Mouse (Mus musculus) lung, adult 2 months (tissue): ENCODE results near the gene Wnt10a. TPM values are rescaled to one million over a fixed set of nuclear protein-coding genes. Genes with fewer than 3 reads are reported as not detected.

Experiments used
- DNase-seq: peaks from one replicate; pipeline ENCODE4 v3.0.0; 2022
- H3K4me1 ChIP-seq: fragments of 200-500 bp; 2 replicates; pipeline ENCODE4 v1.6.1; 2011; ENCODE audit warnings: low read length; ENCODE audit not compliant: control insufficient read depth, insufficient read depth
- H3K4me3 ChIP-seq: fragments of 200-500 bp; replicated peaks from 2 replicates; pipeline ENCODE3; 2011; ENCODE audit warnings: low read depth, mild to moderate bottlenecking, control low read depth, low read length; ENCODE audit errors: extremely low read depth
- CTCF ChIP-seq: fragments of 200-500 bp; IDR thresholded peaks from 2 replicates; pipeline ENCODE4 v1.5.1; 2011; ENCODE audit warnings: mild to moderate bottlenecking, low read length, control low read depth; ENCODE audit not compliant: insufficient read depth
- POLR2A ChIP-seq: fragments of 200-500 bp; IDR thresholded peaks from 2 replicates; pipeline ENCODE4 v1.6.1; 2011; ENCODE audit warnings: low read depth, mild to moderate bottlenecking, control low read depth, low read length, borderline replicate concordance; ENCODE audit errors: extremely low read depth
- WGBS: fragments of 180-500 bp; shearing (Covaris S2); methylation state at CpG from one replicate; pipeline ENCODE4 v1.1.7; 2018; 5-methylcytosine and 5-hydroxymethylcytosine counted together
- polyA plus RNA-seq: library from polyadenylated mRNA; depleted of rRNA; stranded (reverse); fragments of >200 nt; gene quantifications from 2 replicates; pipeline ENCODE4 v1.2.3, GENCODE M21; 2012

The Wnt10a gene
- polyA plus RNA-seq, 1 experiment = 2.6 TPM

DNA sequence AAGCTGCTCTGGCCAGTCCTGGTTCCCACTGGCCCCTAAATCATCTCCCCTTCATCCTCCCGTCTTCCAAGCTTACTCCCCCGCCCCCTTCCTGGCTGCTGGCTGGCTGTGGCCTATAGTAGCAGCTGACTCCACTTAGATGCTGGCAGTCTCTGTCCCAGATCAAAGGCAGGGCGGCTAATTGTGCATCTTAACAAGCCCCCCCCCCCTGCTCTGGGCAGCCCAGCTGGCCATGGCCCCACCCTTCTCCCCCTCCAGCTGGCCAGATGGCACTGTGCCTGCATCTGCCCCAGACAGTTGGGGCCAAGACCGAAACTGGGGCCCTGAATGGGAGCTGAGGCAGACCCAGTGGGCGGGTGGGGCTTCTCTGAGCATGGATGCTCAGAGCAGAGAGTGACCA, 6.1 kb downstream of the Wnt10a start:
- WGBS = 23% methylated on average over 5 of the region's 5 CpGs

DNA sequence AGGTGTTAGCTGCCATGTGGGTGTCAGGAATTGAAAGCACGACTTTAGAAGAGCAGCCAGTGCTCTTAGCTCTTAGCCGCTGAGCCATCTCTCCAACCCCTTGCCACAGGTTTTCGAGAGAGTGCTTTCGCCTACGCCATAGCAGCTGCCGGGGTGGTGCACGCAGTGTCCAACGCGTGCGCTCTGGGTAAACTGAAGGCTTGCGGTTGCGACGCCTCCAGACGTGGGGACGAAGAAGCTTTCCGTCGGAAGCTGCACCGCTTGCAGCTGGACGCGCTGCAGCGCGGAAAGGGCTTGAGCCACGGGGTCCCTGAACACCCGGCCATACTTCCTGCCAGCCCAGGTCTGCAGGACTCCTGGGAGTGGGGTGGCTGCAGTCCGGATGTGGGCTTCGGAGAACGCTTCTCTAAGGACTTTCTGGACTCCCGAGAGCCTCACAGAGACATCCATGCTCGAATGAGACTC, 9.1 kb downstream of the Wnt10a start:
- under 1% methylated on average over 29 of the region's 29 CpGs for WGBS
- Histone ChIP-seq H3K4me1 (peaks cover 10% of the 10 kb centered on the region), H3K4me3 (no peak overlapping the region)
- DNase-seq = no peak
- TF ChIP-seq CTCF (no peak), POLR2A (no peak)

More for the DNA sequence above, 6.1 kb downstream of the Wnt10a start:
- Histone ChIP-seq H3K4me3 (no peak overlapping the region), H3K4me1 (no peaks in the 10 kb centered on the region)
- no peak for TF ChIP-seq CTCF
- TF ChIP-seq POLR2A = no peak
- no peak for DNase-seq

DNA sequence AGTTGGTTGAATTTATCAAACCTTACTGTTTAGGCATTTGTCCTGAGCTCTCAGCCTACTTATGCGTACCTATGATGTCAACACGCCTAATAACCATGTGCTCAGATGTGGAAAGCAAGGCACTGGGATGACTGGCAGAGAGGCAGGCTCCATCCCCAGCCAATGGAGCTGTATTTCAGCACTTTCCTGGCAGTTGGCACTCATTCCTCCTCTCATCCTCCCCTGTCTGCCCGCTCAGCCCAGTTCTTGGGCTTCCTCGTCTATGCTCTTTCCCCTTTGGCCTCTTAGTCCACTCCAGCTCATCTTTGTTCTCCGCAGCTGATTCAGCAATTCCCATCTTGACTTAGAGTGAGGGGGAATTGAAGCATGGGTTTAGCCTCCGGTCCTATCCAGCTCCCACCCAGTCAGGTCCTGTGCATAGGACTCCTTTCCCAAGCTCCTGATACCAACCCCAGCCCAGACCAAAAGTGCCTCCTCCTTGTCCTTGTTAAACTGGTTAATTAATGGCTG, 10.4 kb downstream of the Wnt10a start:
- Histone ChIP-seq H3K4me3 (no peak overlapping the region), H3K4me1 (peaks cover 10% of the 10 kb centered on the region)
- WGBS = 32% methylated on average over 6 of the region's 6 CpGs
- TF ChIP-seq POLR2A = no peak
- DNase-seq = no peak

GRCm38 (mm10) chr1:74802795-74803656, 11.7 kb downstream of the Wnt10a start:
- peak; percentile 71 for DNase-seq
- no peak for TF ChIP-seq POLR2A
- TF ChIP-seq CTCF = peak; percentile 43
- peaks cover 10% of the 10 kb centered on the region for H3K4me1 ChIP-seq
- 1% methylated on average over 57 of the region's 57 CpGs for WGBS
- peak overlapping the region; percentile 26 for H3K4me3 ChIP-seq

DNA sequence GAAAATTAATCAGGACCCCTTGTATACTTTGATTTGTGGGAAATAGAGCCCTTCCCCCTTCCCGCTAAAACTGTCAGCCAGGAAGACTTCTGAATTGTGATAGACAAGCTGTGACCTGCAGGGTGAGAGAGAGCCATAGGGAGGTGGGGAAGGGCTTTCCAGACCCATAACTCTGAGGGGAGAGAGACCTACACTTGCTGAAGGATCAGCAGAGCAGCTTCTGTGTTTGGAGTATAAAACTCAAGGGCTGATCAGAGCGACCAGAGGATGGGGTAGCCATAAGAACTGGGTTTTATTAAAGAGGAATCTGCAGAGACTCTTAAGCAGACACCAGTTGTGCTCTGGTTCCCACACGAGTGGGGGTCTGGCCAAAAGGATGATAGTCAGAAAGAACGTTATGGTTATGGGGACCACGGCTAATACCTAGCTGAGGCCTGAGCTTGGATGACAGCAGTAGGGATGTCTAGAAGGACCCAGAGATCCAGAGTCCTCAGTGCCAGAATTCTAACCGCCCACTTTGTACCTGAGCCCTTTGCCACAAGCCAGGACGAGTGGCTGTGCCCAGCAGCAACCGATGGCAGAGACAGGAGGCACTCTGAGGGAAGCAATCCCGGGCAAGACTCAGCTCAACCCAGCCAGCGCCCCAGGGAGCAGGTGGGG, 13.0 kb downstream of the Wnt10a start:
- no peak overlapping the region for H3K4me3 ChIP-seq
- TF ChIP-seq CTCF (no peak), POLR2A (no peak)
- H3K4me1 ChIP-seq = peaks cover 10% of the 10 kb centered on the region
- DNase-seq = no peak
- WGBS = 14% methylated on average over 10 of the region's 10 CpGs

DNA sequence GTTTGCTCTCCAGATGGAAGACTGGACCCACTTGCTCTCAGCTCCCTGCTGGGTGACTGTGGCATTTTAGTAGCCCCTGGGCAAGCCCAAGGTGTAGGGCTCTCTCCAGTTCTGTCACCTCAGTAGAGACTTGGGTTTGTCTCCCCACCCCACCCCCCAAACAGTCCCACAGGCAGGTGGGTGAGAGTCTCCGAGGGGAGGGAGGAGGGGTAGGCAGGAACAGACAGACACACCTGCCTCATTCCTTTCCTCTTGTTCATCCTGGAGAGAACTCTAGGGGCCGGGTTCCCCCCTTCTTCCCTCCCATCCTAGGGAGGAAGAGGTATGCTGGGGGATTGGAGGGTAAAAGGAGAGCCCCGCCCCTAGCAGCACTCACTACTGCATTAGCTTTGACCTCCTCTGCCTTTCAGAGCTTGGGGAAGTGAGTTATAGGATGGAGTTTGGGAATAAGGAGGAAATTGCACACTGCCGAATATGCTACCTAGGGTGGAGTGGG, 14.1 kb downstream of the Wnt10a start:
- TF ChIP-seq CTCF = no peak
- no peak for TF ChIP-seq POLR2A
- peaks cover 10% of the 10 kb centered on the region for H3K4me1 ChIP-seq
- H3K4me3 ChIP-seq = no peak overlapping the region
- WGBS = 19% methylated on average over 4 of the region's 4 CpGs
- DNase-seq = no peak

DNA sequence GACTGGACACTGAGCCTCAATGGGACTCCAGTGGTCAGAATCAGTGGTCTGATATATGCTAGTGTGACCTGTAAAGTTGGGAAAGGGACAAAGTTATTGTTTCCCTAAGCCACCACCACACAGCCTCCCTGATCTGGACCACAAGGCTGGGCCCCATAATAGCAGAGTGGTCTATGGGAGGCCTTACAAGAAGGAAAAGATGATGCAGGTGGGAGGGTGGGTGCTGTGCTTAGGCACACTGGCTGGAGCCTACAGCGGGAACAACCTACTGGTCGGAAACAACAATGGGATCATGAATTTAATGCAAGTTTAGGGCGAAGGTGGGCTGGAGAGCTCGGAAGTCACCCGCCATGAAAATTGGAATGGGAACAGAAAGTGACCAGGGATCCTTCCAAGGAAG, 14.5 kb downstream of the Wnt10a start:
- Histone ChIP-seq H3K4me3 (no peak overlapping the region), H3K4me1 (peaks cover 10% of the 10 kb centered on the region)
- 25% methylated on average over 5 of the region's 5 CpGs for WGBS
- DNase-seq = no peak
- TF ChIP-seq CTCF = no peak
- TF ChIP-seq POLR2A = no peak

GRCm38 (mm10) chr1:74806360-74807311, 15.3 kb downstream of the Wnt10a start:
- 3% methylated on average over 38 of the region's 38 CpGs for WGBS
- no peak for DNase-seq
- no peak overlapping the region for H3K4me3 ChIP-seq

GRCm38 (mm10) chr1:74807551-74808071, 16.3 kb downstream of the Wnt10a start:
- no peak for DNase-seq
- WGBS = 12% methylated on average over 23 of the region's 23 CpGs
- no peak overlapping the region for H3K4me3 ChIP-seq
- TF ChIP-seq POLR2A (no peak), CTCF (no peak)
- H3K4me1 ChIP-seq = peaks cover 10% of the 10 kb centered on the region

More at GRCm38 (mm10) chr1:74806360-74807311, 15.3 kb downstream of the Wnt10a start:
- TF ChIP-seq POLR2A = no peak
- no peak for TF ChIP-seq CTCF
- H3K4me1 ChIP-seq = peaks cover 10% of the 10 kb centered on the region
